Mouse (Mus musculus): ENCODE measurements around the gene Dclre1a.

GRCm38 (mm10) chr19:56571913-56572312 is 23.9 kb upstream of the Dclre1a start:
- TF ChIP-seq POLR2A (IDR thresholded peaks at IDR 0.05; ENCODE audit: borderline replicate concordance, control insufficient read depth, low read depth, low read length) = no peak
- TF ChIP-seq CTCF (IDR thresholded peaks at IDR 0.05; ENCODE audit: control insufficient read depth, insufficient read depth, low read length) = no peak
